Mouse (Mus musculus): ENCODE measurements around the gene Olfr763.
"Not testable (repeated sequence)": the region's sequence is repeated elsewhere in the genome, so short reads cannot be mapped to it uniquely, and the experiment has no call there.

The Olfr763 gene

DNA sequence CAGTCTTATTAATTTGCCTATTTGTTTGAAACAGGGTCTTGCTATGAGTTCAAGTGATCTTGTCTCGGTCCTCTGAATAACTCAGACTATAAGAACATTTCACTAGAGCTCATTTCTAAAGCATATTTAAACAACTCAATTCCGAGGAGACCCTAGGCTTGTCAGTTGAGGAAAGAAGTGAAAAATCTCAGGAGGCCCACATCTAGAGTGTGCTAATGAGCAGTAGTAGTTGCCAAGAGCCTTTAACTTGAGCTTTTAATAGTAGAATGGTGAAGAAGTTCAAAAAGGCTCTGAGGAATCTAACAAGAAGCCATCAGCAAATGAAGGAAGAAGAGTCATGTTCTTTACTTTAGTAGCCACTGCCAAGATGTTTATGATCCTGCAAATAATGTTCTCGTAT is 29.2 kb downstream of the Olfr763 start, which contains the start of gene Olfr764-ps1:
TSS of gene Olfr764-ps1 (minus strand) at position 101 of the 400 bp plus-strand sequence.
- no peak for DNase-seq (ENCODE audit: low spot score)

- DNase-seq (ENCODE audit: low spot score) = not testable (repeated sequence)
Observed at GRCm38 (mm10) chr10:129049898-129050297, 39.3 kb downstream of the Olfr763 start, which contains the start of gene Olfr765. TSS of gene Olfr765 (minus strand) at chr10:129049998.
